Mouse (Mus musculus) embryonic facial prominence, embryonic 11.5 days (tissue): Measurements from ENCODE around the gene Pnpla3. TPM values are rescaled to one million over a fixed set of nuclear protein-coding genes. Genes with fewer than 3 reads are reported as not detected.
A peak's percentile ranks its signal among the peaks of the same experiment; 100 is the strongest.
"Not testable (repeated sequence)": the region's sequence is repeated elsewhere in the genome, so short reads cannot be mapped to it uniquely, and the experiment has no call there.

ENCODE experiments used
- ATAC-seq: fragments of 200-750 bp; cut with Nextera tagmentation; replicated peaks from 2 replicates; pipeline ENCODE4 v1.8.0; 2017; ENCODE audit warnings: low read depth; ENCODE audit not compliant: insufficient number of reproducible peaks, low FRiP score, low TSS enrichment
- DNase-seq: peaks from one replicate; pipeline ENCODE4 v3.0.0-alpha.2; 2015; ENCODE audit warnings: low spot score
- H3K27ac ChIP-seq: fragments of 300-500 bp; sonication (generic); replicated peaks from 2 replicates; pipeline ENCODE4 v1.5.1; 2014; ENCODE audit warnings: mild to moderate bottlenecking, low read depth, low read length, control low read depth
- H3K27me3 ChIP-seq: fragments of 300-500 bp; sonication (generic); 2 replicates; pipeline ENCODE4 v1.6.1; 2014; ENCODE audit warnings: mild to moderate bottlenecking, low read length, moderate library complexity, mixed read lengths; ENCODE audit not compliant: control insufficient read depth, insufficient read depth
- H3K36me3 ChIP-seq: fragments of 300-500 bp; sonication (generic); replicated peaks from 2 replicates; pipeline ENCODE4 v1.6.1; 2014; ENCODE audit warnings: low read depth, mild to moderate bottlenecking, low read length, moderate library complexity, mixed read lengths; ENCODE audit not compliant: control insufficient read depth, insufficient read depth
- H3K4me1 ChIP-seq: fragments of 300-500 bp; sonication (generic); 2 replicates; pipeline ENCODE4 v1.6.1; 2014; ENCODE audit warnings: low read length, mixed read lengths; ENCODE audit not compliant: control insufficient read depth, insufficient read depth
- H3K4me2 ChIP-seq: fragments of 300-500 bp; sonication (generic); 2 replicates; pipeline ENCODE4 v1.6.1; 2014; ENCODE audit warnings: low read depth, mild to moderate bottlenecking, control low read depth, low read length, moderate library complexity
- H3K4me3 ChIP-seq: fragments of 300-500 bp; sonication (generic); 2 replicates; pipeline ENCODE4 v1.5.1; 2014; ENCODE audit warnings: low read depth, low read length, control low read depth
- H3K9ac ChIP-seq: fragments of 300-500 bp; sonication (generic); replicated peaks from 2 replicates; pipeline ENCODE4 v1.6.1; 2014; ENCODE audit warnings: mild to moderate bottlenecking, control low read depth, low read length
- H3K9me3 ChIP-seq: fragments of 300-500 bp; sonication (generic); replicated peaks from 2 replicates; pipeline ENCODE4 v1.6.1; 2016; ENCODE audit warnings: mild to moderate bottlenecking, low read length, inconsistent platforms, mixed read lengths; ENCODE audit not compliant: control insufficient read depth
- WGBS: fragments of 180-500 bp; shearing (Covaris S2); extraction: QIAGEN DNeasy Blood & Tissue Kit; methylation state at CpG from one replicate; pipeline ENCODE4 v1.1.7; 2014; 5-methylcytosine and 5-hydroxymethylcytosine counted together
- polyA plus RNA-seq: library from polyadenylated mRNA; unstranded; fragments of >200 nt; fragmentation: Nextera tagmentation; extraction: Ambion mirVana; gene quantifications from 2 replicates; pipeline ENCODE4 v1.2.1, GENCODE M21; 2014

Gene Pnpla3
- polyA plus RNA-seq, 1 experiment from 2014 or later: 0.79 TPM

GRCm38 (mm10) chr15:84157530-84157929 lies 10.1 kb upstream of the Pnpla3 start:
- not testable (repeated sequence) for H3K36me3 ChIP-seq, H3K27ac ChIP-seq, H3K4me1 ChIP-seq, H3K9me3 ChIP-seq, H3K4me3 ChIP-seq, H3K27me3 ChIP-seq, ATAC-seq, H3K4me2 ChIP-seq, DNase-seq, H3K9ac ChIP-seq
- WGBS: 84% methylated on average over 6 of the region's 6 CpGs

- Histone ChIP-seq H3K36me3 (no peaks in the 10 kb centered on the region), H3K27ac (no peak overlapping the region), H3K4me3 (no peak overlapping the region), H3K9ac (no peak overlapping the region), H3K4me1 (no peaks in the 10 kb centered on the region), H3K9me3 (no peaks in the 10 kb centered on the region), H3K4me2 (no peak overlapping the region), H3K27me3 (no peaks in the 10 kb centered on the region)
- ATAC-seq (no peak), DNase-seq (no peak)
- WGBS: 84% methylated on average over 6 of the region's 6 CpGs
Measured at GRCm38 (mm10) chr15:84161871-84162270, 5.8 kb upstream of the Pnpla3 start.

GRCm38 (mm10) chr15:84166818-84167217 lies 819 bp upstream of the Pnpla3 start:
- Histone ChIP-seq H3K4me2 (no peak overlapping the region), H3K36me3 (no peaks in the 10 kb centered on the region), H3K4me1 (no peaks in the 10 kb centered on the region), H3K27me3 (0 out of 2 replicates have a peak, but pooled peaks cover 3% of the 10 kb centered on the region), H3K27ac (no peak overlapping the region), H3K4me3 (no peak overlapping the region), H3K9me3 (no peaks in the 10 kb centered on the region), H3K9ac (no peak overlapping the region)
- 69% methylated on average over 6 of the region's 6 CpGs for WGBS
- ATAC-seq (no peak), DNase-seq (no peak)

- peak; percentile 51 for ATAC-seq
- Histone ChIP-seq H3K27ac (no peak overlapping the region), H3K4me1 (no peaks in the 10 kb centered on the region), H3K36me3 (no peaks in the 10 kb centered on the region), H3K4me3 (peak overlapping the region; percentile 44), H3K27me3 (0 out of 2 replicates have a peak, but pooled peaks cover 3% of the 10 kb centered on the region), H3K9me3 (no peaks in the 10 kb centered on the region), H3K4me2 (peak overlapping the region; percentile 94), H3K9ac (peak overlapping the region; percentile 37)
- DNase-seq: peak; percentile 26
- under 1% methylated on average over 28 of the region's 28 CpGs for WGBS
Measured at GRCm38 (mm10) chr15:84168170-84169161, 829 bp downstream of the Pnpla3 start.

- H3K4me3 ChIP-seq: no peak overlapping the region
- no peaks in the 10 kb centered on the region for H3K4me1 ChIP-seq
- DNase-seq (no peak), ATAC-seq (no peak)
- 0 out of 2 replicates have a peak, but pooled peaks cover 3% of the 10 kb centered on the region for H3K27me3 ChIP-seq
- no peaks in the 10 kb centered on the region for H3K9me3 ChIP-seq
- no peaks in the 10 kb centered on the region for H3K36me3 ChIP-seq
- no peak overlapping the region for H3K9ac ChIP-seq
- H3K27ac ChIP-seq: no peak overlapping the region
- 48% methylated on average over 1 of the region's 1 CpGs for WGBS
- no peak overlapping the region for H3K4me2 ChIP-seq
Measured at GRCm38 (mm10) chr15:84169511-84169910, 1.9 kb downstream of the Pnpla3 start.

- ATAC-seq: no peak
- Histone ChIP-seq H3K36me3 (no peaks in the 10 kb centered on the region), H3K27ac (no peak overlapping the region)
Measured at GRCm38 (mm10) chr15:84171166-84171565, 3.5 kb downstream of the Pnpla3 start.

GRCm38 (mm10) chr15:84178733-84179132 lies 11.1 kb downstream of the Pnpla3 start:
- no peaks in the 10 kb centered on the region for H3K4me1 ChIP-seq
- DNase-seq (no peak), ATAC-seq (no peak)
- H3K9ac ChIP-seq: no peak overlapping the region
- H3K27me3 ChIP-seq: no peaks in the 10 kb centered on the region
- H3K4me2 ChIP-seq: no peak overlapping the region
- H3K4me3 ChIP-seq: no peak overlapping the region
- H3K27ac ChIP-seq: no peak overlapping the region
- WGBS: 92% methylated on average over 9 of the region's 9 CpGs
- H3K9me3 ChIP-seq: no peaks in the 10 kb centered on the region
- H3K36me3 ChIP-seq: no peaks in the 10 kb centered on the region

More at GRCm38 (mm10) chr15:84171166-84171565, 3.5 kb downstream of the Pnpla3 start:
- WGBS: 88% methylated on average over 7 of the region's 7 CpGs
- Histone ChIP-seq H3K9ac (no peak overlapping the region), H3K4me2 (no peak overlapping the region), H3K9me3 (no peaks in the 10 kb centered on the region), H3K27me3 (0 out of 2 replicates have a peak, but pooled peaks cover 3% of the 10 kb centered on the region), H3K4me1 (no peaks in the 10 kb centered on the region), H3K4me3 (no peak overlapping the region)
- DNase-seq: no peak

GRCm38 (mm10) chr15:84182000-84182399 lies 14.4 kb downstream of the Pnpla3 start:
- no peak overlapping the region for H3K27ac ChIP-seq
- 51% methylated on average over 6 of the region's 6 CpGs for WGBS
- ATAC-seq (no peak), DNase-seq (no peak)
- H3K4me1 ChIP-seq: no peaks in the 10 kb centered on the region
- no peaks in the 10 kb centered on the region for H3K9me3 ChIP-seq
- H3K4me3 ChIP-seq: no peak overlapping the region
- no peaks in the 10 kb centered on the region for H3K27me3 ChIP-seq
- H3K4me2 ChIP-seq: no peak overlapping the region
- no peak overlapping the region for H3K9ac ChIP-seq
- no peaks in the 10 kb centered on the region for H3K36me3 ChIP-seq
